Mouse (Mus musculus) heart, embryonic 14.5 days (tissue): ENCODE data around the gene Ypel3. TPM values are rescaled to one million over a fixed set of nuclear protein-coding genes. Genes with fewer than 3 reads are reported as not detected.

ENCODE experiments used
- ATAC-seq: fragments of 200-750 bp; cut with Nextera tagmentation; 2 replicates; pipeline ENCODE4 v1.8.0; 2017; ENCODE audit warnings: low read depth, moderate TSS enrichment; ENCODE audit not compliant: insufficient number of reproducible peaks, insufficient read depth, low FRiP score
- H3K27ac ChIP-seq, 2 experiments: fragments of 200-500 bp in 1 of 2; fragments of 300-500 bp in 1 of 2; sonication (generic) in 1 of 2; replicated peaks in 1 of 2; 2 replicates each; pipeline ENCODE4 v1.5.1; 2012 to 2014; ENCODE audit warnings: low read depth in 2 of 2, low read length in 2 of 2, control low read depth in 1 of 2, mild to moderate bottlenecking in 1 of 2, mixed read lengths in 1 of 2; ENCODE audit not compliant: control insufficient read depth in 1 of 2, insufficient read depth in 1 of 2
- H3K27me3 ChIP-seq: fragments of 300-500 bp; sonication (generic); 2 replicates; pipeline ENCODE4 v1.6.1; 2014; ENCODE audit warnings: mild to moderate bottlenecking, low read length, control low read depth; ENCODE audit not compliant: control insufficient read depth, insufficient read depth
- H3K36me3 ChIP-seq: fragments of 300-500 bp; sonication (generic); 2 replicates; pipeline ENCODE4 v1.6.1; 2014; ENCODE audit warnings: mild to moderate bottlenecking, control low read depth, low read length, mixed read lengths; ENCODE audit not compliant: control insufficient read depth, insufficient read depth
- H3K4me1 ChIP-seq, 2 experiments: fragments of 200-500 bp in 1 of 2; fragments of 300-500 bp in 1 of 2; sonication (generic) in 1 of 2; 2 replicates each; pipeline ENCODE4 v1.6.1; 2012 to 2014; ENCODE audit warnings: low read length in 2 of 2, control low read depth in 1 of 2, mixed read lengths in 1 of 2; ENCODE audit not compliant: control insufficient read depth in 2 of 2, insufficient read depth in 2 of 2
- H3K4me2 ChIP-seq: fragments of 300-500 bp; sonication (generic); 2 replicates; pipeline ENCODE4 v1.6.1; 2014; ENCODE audit warnings: mild to moderate bottlenecking, low read length
- H3K4me3 ChIP-seq, 2 experiments: fragments of 200-500 bp in 1 of 2; fragments of 300-500 bp in 1 of 2; sonication (generic) in 1 of 2; 2 replicates each; pipeline ENCODE4 v1.5.1; 2012 to 2014; ENCODE audit warnings: low read length in 2 of 2, mild to moderate bottlenecking in 2 of 2, control low read depth in 1 of 2, low read depth in 1 of 2, moderate library complexity in 1 of 2; ENCODE audit not compliant: control insufficient read depth in 1 of 2, insufficient read depth in 1 of 2
- H3K9ac ChIP-seq: fragments of 300-500 bp; sonication (generic); 2 replicates; pipeline ENCODE4 v1.6.1; 2014; ENCODE audit warnings: mild to moderate bottlenecking, low read length
- H3K9me3 ChIP-seq: fragments of 300-500 bp; sonication (generic); 2 replicates; pipeline ENCODE4 v1.6.1; 2016; ENCODE audit warnings: low read length, control low read depth; ENCODE audit not compliant: control insufficient read depth
- WGBS: fragments of 180-500 bp; shearing (Covaris S2); extraction: QIAGEN DNeasy Blood & Tissue Kit; methylation state at CpG from one replicate; pipeline ENCODE4 v1.1.7; 2014; 5-methylcytosine and 5-hydroxymethylcytosine counted together
- polyA plus RNA-seq: library from polyadenylated mRNA; unstranded; fragments of >200 nt; fragmentation: Nextera tagmentation; extraction: Ambion mirVana; gene quantifications from 2 replicates; pipeline ENCODE4 v1.2.1, GENCODE M21; 2014

Ypel3 gene
- polyA plus RNA-seq, 1 experiment from 2014 or later: 121 TPM

DNA sequence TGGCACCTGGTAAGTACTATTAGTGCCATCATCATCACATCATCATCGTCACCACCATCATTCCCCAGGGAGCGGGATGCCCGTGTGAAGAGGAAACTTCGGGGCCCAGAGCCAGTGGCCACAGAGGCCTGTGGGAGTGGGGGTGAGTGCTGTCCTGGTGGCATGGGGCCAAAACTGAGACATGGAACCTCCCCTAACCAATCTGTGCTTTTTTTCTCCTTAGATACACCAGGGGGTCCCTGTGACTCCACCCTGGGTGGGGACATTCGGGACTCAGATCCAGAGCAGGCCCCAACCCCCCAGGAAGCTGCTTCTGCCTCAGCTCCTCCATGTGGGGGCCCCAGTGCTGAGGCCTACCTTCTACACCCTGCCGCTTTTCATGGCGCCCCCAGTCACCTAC, 7.7 kb downstream of the Ypel3 start:
- Histone ChIP-seq H3K4me1 (peaks cover 10 to 19% of the 10 kb centered on the region in 2 experiments), H3K27me3 (no peaks in the 10 kb centered on the region), H3K9me3 (no peaks in the 10 kb centered on the region), H3K9ac (no peak overlapping the region), H3K4me2 (no peak overlapping the region), H3K4me3 (no peak overlapping the region), H3K27ac (no peak overlapping the region), H3K36me3 (peaks cover 60% of the 10 kb centered on the region)
- ATAC-seq: no peak
- 74% methylated on average over 7 of the region's 7 CpGs for WGBS

DNA sequence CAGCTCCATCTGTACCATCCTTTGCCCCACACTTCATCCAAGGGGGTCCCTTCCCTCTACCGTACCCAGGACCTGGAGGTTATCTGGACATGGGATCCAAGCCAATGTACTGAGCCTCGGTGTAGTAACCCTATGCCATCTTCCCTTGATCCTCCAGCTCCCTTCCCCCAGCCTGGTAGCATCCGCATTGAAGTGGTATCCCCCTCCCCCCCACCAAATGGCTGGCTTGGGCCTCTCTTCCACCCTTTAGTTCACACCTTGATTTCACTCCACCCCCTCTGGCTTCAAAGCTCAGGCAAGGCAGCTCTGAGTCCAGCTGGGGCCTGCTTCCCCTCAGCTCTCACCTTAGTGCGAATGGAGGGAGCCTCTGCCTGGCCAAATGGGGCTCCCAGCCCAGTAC, 8.3 kb downstream of the Ypel3 start:
- H3K9me3 ChIP-seq: no peaks in the 10 kb centered on the region
- H3K9ac ChIP-seq: no peak overlapping the region
- no peaks in the 10 kb centered on the region for H3K27me3 ChIP-seq
- no peak overlapping the region for H3K4me2 ChIP-seq
- no peak overlapping the region for H3K27ac ChIP-seq
- H3K4me3 ChIP-seq: no peak overlapping the region
- peaks cover 66% of the 10 kb centered on the region for H3K36me3 ChIP-seq
- ATAC-seq: no peak
- 52% methylated on average over 4 of the region's 4 CpGs for WGBS
- H3K4me1 ChIP-seq: peaks cover 10 to 15% of the 10 kb centered on the region in 2 experiments

DNA sequence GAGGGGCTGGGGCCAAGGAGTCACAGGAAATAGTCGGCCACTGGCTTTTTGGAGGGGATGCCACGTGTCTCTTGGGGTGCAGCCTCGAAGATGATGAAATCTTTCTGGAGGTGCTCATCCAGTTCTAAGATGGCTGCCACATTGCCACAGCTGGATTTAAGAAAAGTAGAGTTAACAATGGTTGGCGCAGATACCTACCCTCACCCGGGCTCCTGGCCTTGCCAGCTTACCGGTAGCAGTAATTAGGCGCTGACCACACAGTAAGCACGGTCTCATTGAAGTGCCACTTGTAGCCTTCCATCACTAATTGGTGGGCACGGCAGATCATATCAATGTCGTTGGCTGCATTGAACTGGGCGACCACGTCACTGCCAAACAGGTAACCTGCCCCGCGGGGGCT, 9.4 kb downstream of the Ypel3 start:
- no peak overlapping the region for H3K9ac ChIP-seq
- no peak overlapping the region for H3K4me2 ChIP-seq
- no peak overlapping the region for H3K27ac ChIP-seq
- peaks cover 72% of the 10 kb centered on the region for H3K36me3 ChIP-seq
- H3K4me1 ChIP-seq: peaks cover 4 to 12% of the 10 kb centered on the region in 2 experiments; a peak in 3 of 4 replicates
- 91% methylated on average over 14 of the region's 14 CpGs for WGBS
- ATAC-seq: no peak
- no peaks in the 10 kb centered on the region for H3K27me3 ChIP-seq
- no peak overlapping the region for H3K4me3 ChIP-seq
- H3K9me3 ChIP-seq: no peaks in the 10 kb centered on the region

DNA sequence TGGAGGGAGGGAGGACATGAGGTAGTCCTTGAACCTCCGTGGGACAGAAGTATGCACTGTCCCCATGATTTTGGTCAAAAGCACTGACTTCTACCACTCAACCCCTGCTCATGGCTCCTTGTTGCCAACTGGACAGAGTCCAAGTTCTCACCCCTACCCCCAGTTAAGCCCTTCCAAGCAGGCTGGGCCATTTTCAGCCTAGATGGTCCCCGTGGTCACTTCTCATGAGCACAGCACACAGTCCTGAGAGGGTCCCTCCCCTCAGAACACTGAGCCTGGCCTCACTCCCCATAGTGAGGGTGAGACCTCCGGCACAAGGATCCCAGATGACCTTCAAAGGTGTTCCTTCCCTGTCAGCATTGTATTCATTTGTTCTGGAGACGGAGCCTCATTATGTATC, 12.4 kb downstream of the Ypel3 start:
- no peak overlapping the region for H3K4me2 ChIP-seq
- no peak for ATAC-seq
- H3K27ac ChIP-seq: no peak overlapping the region
- 77% methylated on average over 4 of the region's 4 CpGs for WGBS
- H3K9me3 ChIP-seq: no peaks in the 10 kb centered on the region
- no peaks in the 10 kb centered on the region for H3K27me3 ChIP-seq
- no peak overlapping the region for H3K9ac ChIP-seq
- H3K36me3 ChIP-seq: peaks cover 71% of the 10 kb centered on the region
- peaks cover 2 to 17% of the 10 kb centered on the region in 2 experiments for H3K4me1 ChIP-seq
- H3K4me3 ChIP-seq: no peak overlapping the region

DNA sequence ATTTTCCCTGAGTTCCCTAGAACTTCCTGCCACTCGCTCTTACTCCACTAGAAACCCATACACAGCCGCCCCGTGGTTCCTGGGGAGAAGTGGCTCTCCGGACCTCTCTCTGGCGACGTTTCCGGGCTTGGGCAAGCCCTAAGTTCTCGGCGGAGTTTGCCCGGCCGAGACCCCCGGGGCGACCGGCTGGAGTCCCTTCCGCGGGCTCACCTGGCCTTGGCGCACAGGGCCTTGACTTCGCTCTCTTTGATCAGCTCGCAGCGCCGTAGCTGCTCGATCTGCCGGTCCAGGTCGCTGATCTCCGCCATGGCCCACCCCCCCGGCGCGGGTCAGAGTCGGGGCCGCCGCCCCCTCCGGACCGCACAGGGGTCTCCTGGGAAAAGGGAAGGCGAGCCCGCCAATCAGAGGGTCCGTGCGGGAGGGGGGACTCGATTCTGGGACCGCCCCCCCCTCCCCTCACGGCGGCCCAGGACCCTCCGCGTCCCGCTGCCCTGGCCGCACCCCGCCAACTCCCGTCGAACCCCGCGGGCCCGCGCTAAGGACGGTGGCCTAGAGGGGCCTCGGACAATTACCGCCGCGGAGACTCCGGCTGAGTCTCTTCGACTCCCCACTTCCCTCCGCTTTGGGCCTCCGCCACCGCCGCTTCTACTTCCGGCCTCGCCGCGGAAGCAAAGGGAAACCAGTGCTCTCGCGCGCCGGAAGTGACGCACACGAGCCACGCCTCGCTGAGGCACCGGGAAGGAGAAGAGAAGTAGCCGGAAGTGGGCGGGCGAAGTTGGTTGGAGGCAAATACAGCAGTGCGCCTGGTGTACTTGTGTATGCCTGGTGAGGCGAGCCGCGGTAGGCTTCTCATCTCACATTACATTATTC, 15.3 kb downstream of the Ypel3 start, which contains the start of gene Ppp4c:
Gene Ppp4c (minus strand): TSS at position 646 of the 870 bp plus-strand sequence.
- under 1% methylated on average over 62 of the region's 83 CpGs for WGBS
- peak; percentile 78 for ATAC-seq
- peak within 1 kb of the TSS; percentile 98 for H3K9ac ChIP-seq
- no peaks in the 10 kb centered on the region for H3K9me3 ChIP-seq
- peak within 1 kb of the TSS; percentile 93 to 95 for H3K4me3 ChIP-seq
- H3K36me3 ChIP-seq: peaks cover 71% of the 10 kb centered on the region
- no peaks in the 10 kb centered on the region for H3K27me3 ChIP-seq
- peak within 1 kb of the TSS; percentile 96 for H3K27ac ChIP-seq
- H3K4me1 ChIP-seq: peaks cover 2 to 26% of the 10 kb centered on the region in 2 experiments
- peak within 1 kb of the TSS; percentile 80 for H3K4me2 ChIP-seq

DNA sequence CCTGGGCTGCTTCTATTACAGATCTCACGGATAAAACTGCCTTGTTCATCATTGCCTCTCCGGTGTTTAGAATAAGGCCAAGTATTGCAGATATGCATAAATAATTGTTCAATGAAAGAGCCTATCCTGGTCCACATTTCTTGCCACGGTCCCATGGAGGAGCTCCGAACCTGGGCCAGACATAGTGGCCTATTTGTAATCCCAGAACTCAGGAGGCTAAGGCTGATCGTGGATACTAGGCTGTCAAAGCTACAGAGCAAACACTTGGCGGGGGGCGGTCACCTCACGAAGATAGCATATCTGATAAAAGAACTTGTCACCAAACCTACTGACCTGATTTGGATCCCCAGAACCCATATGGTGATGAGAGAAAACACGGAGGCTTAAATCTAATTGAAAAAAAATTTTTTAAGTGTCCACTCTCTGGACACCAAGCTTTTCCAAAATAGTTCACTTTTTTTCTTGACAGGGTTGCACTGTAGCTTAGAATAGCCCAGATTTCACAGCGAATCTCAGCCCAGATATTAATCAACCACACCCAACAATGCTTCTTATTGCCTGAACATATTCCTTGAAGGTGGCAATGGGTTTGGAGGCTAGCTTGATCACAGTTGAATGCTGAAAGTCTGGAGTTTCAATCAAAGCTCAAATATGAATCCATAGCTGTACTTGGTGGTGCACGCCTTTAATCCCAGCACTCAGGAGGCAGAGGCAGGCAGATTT, 16.1 kb downstream of the Ypel3 start:
- no peaks in the 10 kb centered on the region for H3K9me3 ChIP-seq
- peak overlapping the region; percentile 93 to 95 for H3K4me3 ChIP-seq
- peaks cover 4 to 29% of the 10 kb centered on the region in 2 experiments for H3K4me1 ChIP-seq
- H3K9ac ChIP-seq: peak overlapping the region; percentile 98
- WGBS: 16% methylated on average over 11 of the region's 11 CpGs
- peak overlapping the region; percentile 66 for H3K4me2 ChIP-seq
- H3K27ac ChIP-seq: peak overlapping the region; percentile 82 to 96
- H3K27me3 ChIP-seq: no peaks in the 10 kb centered on the region
- ATAC-seq: no peak
- peaks cover 70% of the 10 kb centered on the region for H3K36me3 ChIP-seq

DNA sequence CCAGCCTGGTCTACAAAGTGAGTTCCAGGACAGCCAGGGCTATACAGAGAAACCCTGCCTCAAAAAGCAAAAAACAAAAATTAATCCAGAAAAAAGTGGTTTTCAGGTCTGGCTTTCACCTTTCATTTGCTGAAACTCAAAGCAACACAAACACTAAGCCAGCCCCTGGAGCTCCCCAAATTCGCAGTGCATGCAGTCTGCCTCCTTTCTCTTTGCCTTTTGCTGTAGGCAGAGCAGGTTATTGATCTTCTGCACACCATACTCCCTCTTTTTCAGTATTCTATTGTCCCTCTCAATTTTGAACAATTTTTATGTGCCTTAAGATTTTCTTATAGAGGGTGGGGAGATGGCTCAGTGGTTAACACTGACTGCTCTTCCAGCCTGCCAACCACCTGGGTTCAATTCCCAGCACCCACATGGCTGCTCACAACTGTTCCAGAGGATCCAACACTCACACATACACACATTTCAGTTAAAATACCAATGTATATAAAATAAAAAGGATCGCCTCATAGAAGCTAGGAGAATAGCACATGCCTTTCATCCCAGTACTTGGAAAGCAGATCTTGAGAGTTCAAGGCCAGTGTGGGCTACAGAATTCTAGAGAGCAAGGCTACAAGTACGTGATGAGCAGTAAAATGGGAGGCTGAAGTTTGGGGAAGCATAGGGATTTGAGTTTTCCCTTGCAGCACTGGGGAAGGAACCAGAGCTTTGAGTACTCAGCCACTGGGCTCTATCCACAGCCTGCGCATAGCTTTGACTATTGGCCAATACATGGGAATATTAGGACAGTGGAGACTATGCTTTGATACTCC, 16.9 kb downstream of the Ypel3 start:
- H3K4me1 ChIP-seq: peaks cover 4 to 29% of the 10 kb centered on the region in 2 experiments
- no peaks in the 10 kb centered on the region for H3K9me3 ChIP-seq
- peaks cover 63% of the 10 kb centered on the region for H3K36me3 ChIP-seq
- no peak overlapping the region for H3K9ac ChIP-seq
- H3K27ac ChIP-seq: peak overlapping the region in 1 of 2 experiments; percentile 43; a peak in 2 of 4 replicates
- H3K4me2 ChIP-seq: peak overlapping the region; percentile 66; the same call in 1 of the 2 replicates
- no peaks in the 10 kb centered on the region for H3K27me3 ChIP-seq
- no peak overlapping the region for H3K4me3 ChIP-seq
- ATAC-seq: no peak
- WGBS: 67% methylated on average over 4 of the region's 4 CpGs
